Mouse (Mus musculus): ENCODE measurements at regions not wholly inside any gene's neighbourhood (a gene's known extent, or its start where the extent isn't known, plus 50 kb on each side); places are given as distances from the start of the nearest gene placed in this dataset.

DNA sequence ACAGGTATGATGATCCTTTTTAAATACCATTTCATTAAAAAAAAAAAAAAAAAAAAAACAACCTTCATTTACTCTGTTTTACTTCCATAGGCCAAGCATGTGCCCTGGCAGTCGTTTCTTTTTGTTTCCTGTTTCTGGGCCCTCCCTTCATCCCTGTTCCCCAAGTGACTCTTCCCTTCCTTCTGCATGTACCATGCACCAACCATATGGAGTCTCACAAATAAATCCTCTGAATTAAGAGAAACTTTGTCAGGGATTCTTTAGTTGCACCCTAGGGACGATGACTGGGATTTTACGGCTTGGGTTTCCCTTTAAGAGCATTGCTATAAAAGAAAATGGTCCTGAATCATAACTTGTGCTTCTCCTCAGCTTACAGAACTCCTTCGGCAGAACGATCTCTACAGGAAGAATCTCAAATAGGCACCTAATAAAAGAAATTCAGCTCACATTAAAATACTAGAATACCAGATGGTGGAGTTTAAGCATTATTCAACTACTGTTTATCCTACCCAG lies 75.1 kb upstream of the Pja2 start:
- TF ChIP-seq CTCF (IDR thresholded peaks at IDR 0.05) (no peak), EP300 (IDR thresholded peaks at IDR 0.05) (no peak)

All from lung, postnatal 0 days (tissue).